In the genomic region with DNA sequence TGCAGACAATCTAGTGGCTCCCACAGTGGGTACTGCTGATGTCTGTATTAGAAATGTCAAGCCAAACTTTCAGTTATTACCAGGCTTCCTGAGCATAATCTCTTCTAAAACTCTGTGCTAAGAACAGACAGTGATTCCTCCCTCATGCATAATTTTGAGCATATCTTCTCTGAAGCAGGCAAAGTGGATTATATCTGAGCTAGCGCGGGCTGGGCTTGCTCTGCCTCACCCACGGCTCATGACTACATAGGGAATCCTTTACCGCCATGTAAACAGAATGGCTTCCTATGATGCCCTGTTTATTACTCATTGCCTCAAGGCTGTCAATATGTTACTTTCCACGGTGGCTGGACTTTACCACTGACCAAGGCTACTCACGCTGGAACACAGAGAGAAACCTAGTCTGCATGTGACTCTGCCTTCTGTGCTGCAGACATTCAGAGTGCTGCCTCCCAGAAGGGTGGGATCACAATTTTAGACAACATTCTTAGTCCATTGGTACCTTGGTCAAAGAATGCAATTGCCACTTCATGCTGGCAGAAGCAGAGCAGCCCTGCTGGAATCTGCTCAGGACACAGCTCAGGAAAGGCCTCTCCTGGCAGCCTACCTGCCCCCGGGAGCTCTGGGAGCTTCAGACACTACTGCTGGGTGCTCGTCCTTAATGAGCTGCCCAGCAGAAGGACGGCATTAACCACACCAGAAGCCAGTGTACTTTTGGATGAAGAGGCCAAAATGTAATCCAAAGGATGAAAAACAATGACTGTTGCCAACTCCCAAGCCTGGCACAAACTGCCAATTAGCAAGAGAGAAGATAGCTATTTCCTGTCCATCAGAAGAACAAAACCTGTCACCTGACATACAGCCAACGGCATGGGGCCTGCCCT, we compare ENCODE assay signal across 9 mouse cellular contexts.
A peak's percentile ranks its signal among the peaks of the same experiment; 100 is the strongest.
DNase-seq lines count a peak whose midpoint lies in the region; ATAC-seq lines count a peak whose summit lies in the region.
"Had no signal": no experiment of that assay in that cellular context is flagged by ENCODE, and none has a peak within 500 bp of the region (broad histone marks: within the 10 kb centered on the region; RNA-seq: fewer than 3 reads in every experiment).

No protein-coding gene starts in this region.

- DNase-seq in kidney, adult 11 months = peak; percentile 56
- DNase-seq in cerebellum, adult 11-12 months = peak; percentile 73
- peak; percentile 45 for DNase-seq in kidney, adult 18-20 months
- no peak for DNase-seq in thymus, adult 18-20 months
- no peak for DNase-seq in embryonic facial prominence, embryonic 10.5 days (ENCODE audit: low spot score)
- no peak for DNase-seq in lung, adult 18-20 months

- 83% methylated on average over 10 of the region's 10 CpGs for WGBS in kidney, embryonic 14.5 days
- 81% methylated on average over 10 of the region's 10 CpGs for WGBS in midbrain, embryonic 12.5 days
- 86% methylated on average over 10 of the region's 10 CpGs for WGBS in embryonic facial prominence, embryonic 10.5 days

- no peaks in the 10 kb centered on the region for H3K36me3 ChIP-seq in kidney, embryonic 14.5 days (ENCODE audit: control insufficient read depth, insufficient read depth, low read length)
- H3K36me3 ChIP-seq in midbrain, embryonic 12.5 days = no peaks in the 10 kb centered on the region
- H3K36me3 ChIP-seq in embryonic facial prominence, embryonic 10.5 days (replicated peaks) = no peaks in the 10 kb centered on the region

- no peaks in the 10 kb centered on the region for H3K9me3 ChIP-seq in kidney, embryonic 14.5 days (ENCODE audit: control insufficient read depth, low read length)
- no peaks in the 10 kb centered on the region for H3K9me3 ChIP-seq in midbrain, embryonic 12.5 days
- no peaks in the 10 kb centered on the region for H3K9me3 ChIP-seq in embryonic facial prominence, embryonic 10.5 days

- H3K4me2 ChIP-seq in kidney, embryonic 14.5 days (replicated peaks; ENCODE audit: low read depth, low read length) = no peak overlapping the region
- no peak overlapping the region for H3K4me2 ChIP-seq in midbrain, embryonic 12.5 days (replicated peaks)

- H3K27ac ChIP-seq in kidney, embryonic 14.5 days (ENCODE audit: low read depth, low read length) = no peak overlapping the region
- H3K27ac ChIP-seq in midbrain, embryonic 12.5 days (replicated peaks) = 0 out of 2 replicates have a peak overlapping the region, but pooled peaks have one; percentile 25
- H3K27ac ChIP-seq in embryonic facial prominence, embryonic 10.5 days (replicated peaks) = no peak overlapping the region

- H3K4me3 ChIP-seq in kidney, embryonic 14.5 days (ENCODE audit: low read length) = no peak overlapping the region
- no peak overlapping the region for H3K4me3 ChIP-seq in midbrain, embryonic 12.5 days
- H3K4me3 ChIP-seq in embryonic facial prominence, embryonic 10.5 days = no peak overlapping the region

- no peak overlapping the region for H3K9ac ChIP-seq in kidney, embryonic 14.5 days (ENCODE audit: low read depth, low read length)
- no peak overlapping the region for H3K9ac ChIP-seq in midbrain, embryonic 12.5 days (replicated peaks)

- H3K27me3 ChIP-seq in kidney, embryonic 14.5 days (ENCODE audit: control insufficient read depth, insufficient read depth, low read length) = no peaks in the 10 kb centered on the region
- H3K27me3 ChIP-seq in midbrain, embryonic 12.5 days = no peaks in the 10 kb centered on the region
- no peaks in the 10 kb centered on the region for H3K27me3 ChIP-seq in embryonic facial prominence, embryonic 10.5 days (replicated peaks; ENCODE audit: low read depth, poor library complexity, severe bottlenecking)

- ATAC-seq in kidney, embryonic 14.5 days (ENCODE audit: low FRiP score, low TSS enrichment) = no peak
- no peak for ATAC-seq in midbrain, embryonic 12.5 days (ENCODE audit: low FRiP score, low read depth)
- ATAC-seq: CD4-positive, CD25-positive, alpha-beta regulatory T cell, adult 4 months had no signal

- H3K4me1 ChIP-seq in kidney, embryonic 14.5 days (ENCODE audit: control insufficient read depth, insufficient read depth, low read length) = no peaks in the 10 kb centered on the region
- peaks cover 6% of the 10 kb centered on the region; the same call in 1 of the 2 replicates for H3K4me1 ChIP-seq in midbrain, embryonic 12.5 days
- H3K4me1 ChIP-seq in embryonic facial prominence, embryonic 10.5 days = peaks cover 6% of the 10 kb centered on the region

Comparison
In these comparisons a context has a peak if more than half of its experiments do, and no peak if none do; other contexts are left out.
1. DNase-seq: peak in kidney, adult 11 months (single experiment), cerebellum, adult 11-12 months (single experiment) and kidney, adult 18-20 months (single experiment); none in thymus, adult 18-20 months (0 of 2), embryonic facial prominence, embryonic 10.5 days (single experiment) and lung, adult 18-20 months (0 of 2).